Mouse (Mus musculus) CH12.LX (cell line): Measurements from ENCODE around the gene Plxnb3. TPM values are rescaled to one million over a fixed set of nuclear protein-coding genes. Genes with fewer than 3 reads are reported as not detected.

Experiments
- DNase-seq: peaks from one replicate; pipeline ENCODE4 v3.0.0-alpha.2; 2013; ENCODE audit errors: extremely low read depth
- H3K27ac ChIP-seq: 2 replicates; pipeline ENCODE4 v1.5.1; 2012; ENCODE audit warnings: low read depth, mild to moderate bottlenecking, control low read depth, moderate library complexity; ENCODE audit not compliant: insufficient read depth
- H3K27me3 ChIP-seq: replicated peaks from 2 replicates; pipeline ENCODE3; 2012; ENCODE audit warnings: inconsistent platforms
- H3K36me3 ChIP-seq, 2 experiments: replicated peaks in 1 of 2; 2 replicates each; pipeline versions ENCODE3 to v1.6.1; 2012; ENCODE audit warnings: inconsistent platforms in 1 of 2, low read length in 1 of 2, mild to moderate bottlenecking in 1 of 2, mixed read lengths in 1 of 2, moderate library complexity in 1 of 2; ENCODE audit not compliant: control insufficient read depth in 1 of 2, insufficient read depth in 1 of 2
- H3K4me1 ChIP-seq, 2 experiments: 2 replicates each; pipeline ENCODE4 v1.6.1; 2012; ENCODE audit warnings: inconsistent platforms in 1 of 2, moderate library complexity in 1 of 2; ENCODE audit not compliant: insufficient read depth in 2 of 2, control insufficient read depth in 1 of 2
- H3K4me2 ChIP-seq: 2 replicates; pipeline ENCODE4 v1.6.1; 2012; ENCODE audit warnings: low read depth, mild to moderate bottlenecking, control low read depth; ENCODE audit not compliant: poor library complexity, insufficient read depth, severe bottlenecking
- H3K4me3 ChIP-seq, 3 experiments: fragments of 150-350 bp in 1 of 3; sonication (generic) in 1 of 3; replicated peaks in 1 of 3; 2 replicates each; pipeline versions ENCODE3 to v1.5.1; 2011 to 2012; ENCODE audit warnings: low read depth in 2 of 3, low read length in 2 of 3, mild to moderate bottlenecking in 2 of 3, moderate library complexity in 2 of 3, control low read depth in 1 of 3, improper control_type of control experiment in 1 of 3, inconsistent platforms in 1 of 3, mixed read lengths in 1 of 3; ENCODE audit not compliant: poor library complexity in 1 of 3
- H3K79me2 ChIP-seq: replicated peaks from 2 replicates; pipeline ENCODE4 v1.6.1; 2012; ENCODE audit warnings: mild to moderate bottlenecking, moderate library complexity; ENCODE audit not compliant: control insufficient read depth, poor library complexity, insufficient read depth, severe bottlenecking; ENCODE audit errors: extremely low read depth
- H3K9ac ChIP-seq: 2 replicates; pipeline ENCODE4 v1.6.1; 2012; ENCODE audit warnings: low read depth, mild to moderate bottlenecking, control low read depth, moderate library complexity; ENCODE audit not compliant: insufficient read depth
- H3K9me3 ChIP-seq: replicated peaks from 2 replicates; pipeline ENCODE3; 2012; ENCODE audit warnings: low read length, inconsistent platforms, mixed read lengths
- CHD1 ChIP-seq: IDR thresholded peaks from 2 replicates; pipeline ENCODE4 v1.6.1; 2012; ENCODE audit warnings: low read depth, low read length, improper control_type of control experiment, inconsistent platforms
- CHD2 ChIP-seq: IDR thresholded peaks from 2 replicates; pipeline ENCODE4 v1.6.1; 2011; ENCODE audit warnings: low read length, improper control_type of control experiment
- CTCF ChIP-seq, 2 experiments: IDR thresholded peaks in 1 of 2; conservative IDR thresholded peaks in 1 of 2; 2 replicates each; pipeline ENCODE4 v1.5.1; 2011 to 2012; ENCODE audit warnings: low read depth in 2 of 2, low read length in 2 of 2, improper control_type of control experiment in 1 of 2, inconsistent platforms in 1 of 2, mild to moderate bottlenecking in 1 of 2, moderate library complexity in 1 of 2
- ELF1 ChIP-seq: IDR thresholded peaks from 2 replicates; pipeline ENCODE4 v1.6.1; 2014; ENCODE audit warnings: low read depth, mild to moderate bottlenecking, inconsistent platforms, low read length, improper control_type of control experiment
- GABPA ChIP-seq: IDR thresholded peaks from 2 replicates; pipeline ENCODE4 v1.6.1; 2012; ENCODE audit warnings: low read depth, low read length, improper control_type of control experiment, inconsistent platforms; ENCODE audit not compliant: insufficient replicate concordance
- HCFC1 ChIP-seq: IDR thresholded peaks from 2 replicates; pipeline ENCODE4 v1.6.1; 2012; ENCODE audit warnings: low read depth, mild to moderate bottlenecking, inconsistent platforms, low read length, improper control_type of control experiment
- JUN ChIP-seq: IDR thresholded peaks from 2 replicates; pipeline ENCODE4 v1.6.1; 2011; ENCODE audit warnings: low read depth, mild to moderate bottlenecking, low read length, improper control_type of control experiment, moderate library complexity; ENCODE audit not compliant: insufficient read depth
- JUND ChIP-seq: conservative IDR thresholded peaks from 2 replicates; pipeline ENCODE4 v1.6.1; 2011; ENCODE audit warnings: low read depth, low read length, improper control_type of control experiment
- MYC ChIP-seq: IDR thresholded peaks from 2 replicates; pipeline ENCODE4 v1.6.1; 2011; ENCODE audit warnings: low read depth, mild to moderate bottlenecking, improper control_type of control experiment, low read length
- NELFE ChIP-seq: IDR thresholded peaks from 2 replicates; pipeline ENCODE4 v1.6.1; 2011; ENCODE audit warnings: low read depth, low read length, improper control_type of control experiment
- NRF1 ChIP-seq: IDR thresholded peaks from 2 replicates; pipeline ENCODE4 v1.6.1; 2014; ENCODE audit warnings: low read depth, mild to moderate bottlenecking, inconsistent platforms, low read length, improper control_type of control experiment, moderate library complexity
- POLR2A ChIP-seq: IDR thresholded peaks from 2 replicates; pipeline ENCODE4 v1.6.1; 2011; ENCODE audit warnings: low read depth, mild to moderate bottlenecking, improper control_type of control experiment, low read length
- RAD21 ChIP-seq: IDR thresholded peaks from 2 replicates; pipeline ENCODE4 v1.6.1; 2011; ENCODE audit warnings: low read depth, mild to moderate bottlenecking, low read length, improper control_type of control experiment, moderate library complexity
- SIN3A ChIP-seq: IDR thresholded peaks from 2 replicates; pipeline ENCODE4 v1.6.1; 2012; ENCODE audit warnings: low read length, improper control_type of control experiment, inconsistent platforms
- SMC3 ChIP-seq: IDR thresholded peaks from 2 replicates; pipeline ENCODE4 v1.6.1; 2011; ENCODE audit warnings: low read depth, low read length, improper control_type of control experiment
- TBP ChIP-seq: conservative IDR thresholded peaks from 2 replicates; pipeline ENCODE4 v1.6.1; 2011; ENCODE audit warnings: low read depth, low read length, improper control_type of control experiment
- TCF12 ChIP-seq: IDR thresholded peaks from 2 replicates; pipeline ENCODE4 v1.6.1; 2014; ENCODE audit warnings: low read depth, mild to moderate bottlenecking, inconsistent platforms, low read length, improper control_type of control experiment
- USF1 ChIP-seq: IDR thresholded peaks from 2 replicates; pipeline ENCODE4 v1.6.1; 2014; ENCODE audit warnings: low read depth, mild to moderate bottlenecking, inconsistent platforms, low read length, improper control_type of control experiment
- USF2 ChIP-seq: conservative IDR thresholded peaks from 2 replicates; pipeline ENCODE4 v1.6.1; 2011; ENCODE audit warnings: low read depth, low read length, improper control_type of control experiment
- ZC3H11A ChIP-seq: IDR thresholded peaks from 2 replicates; pipeline ENCODE4 v1.6.1; 2012; ENCODE audit warnings: low read depth, mild to moderate bottlenecking, inconsistent platforms, low read length, improper control_type of control experiment
- ZMIZ1 ChIP-seq: IDR thresholded peaks from 2 replicates; pipeline ENCODE4 v1.6.1; 2012; ENCODE audit warnings: low read depth, mild to moderate bottlenecking, inconsistent platforms, low read length, improper control_type of control experiment
- dilution Hi-C: fragments of 300-500 bp; cut with MboI; formaldehyde crosslinking; loops from 2 replicates; pipeline ENCODE4 v1.14.3; 2020; ENCODE audit warnings: low sequenced_read_pairs; ENCODE audit not compliant: extremely low pct_unique_long_range_greater_than_20kb, extremely low pct_ligation_motif_present
- in situ Hi-C: fragments of 300-500 bp; cut with MboI; formaldehyde crosslinking; loops from 3 replicates; pipeline ENCODE4 v1.14.3; 2019; ENCODE audit warnings: low sequenced_read_pairs, low pct_ligation_motif_present, low pct_unique_long_range_greater_than_20kb, mixed read lengths
- polyA plus RNA-seq: library from polyadenylated mRNA; unstranded; fragments of >175 nt; gene quantifications from 2 replicates; pipeline ENCODE4 v1.2.1, GENCODE M21; 2012; ENCODE audit warnings: low read depth; ENCODE audit not compliant: insufficient read length
- total RNA-seq, 2 experiments: library from RNA; depleted of rRNA; stranded (reverse); fragments of 300-350 nt in 1 of 2; fragments of >200 nt in 1 of 2; gene quantifications; 2 replicates each; pipeline ENCODE4 v1.2.3; 2012 to 2014

Gene Plxnb3
- total and polyA plus RNA-seq, 3 experiments: 0.28 to 0.76 (median 0.59) TPM

DNA sequence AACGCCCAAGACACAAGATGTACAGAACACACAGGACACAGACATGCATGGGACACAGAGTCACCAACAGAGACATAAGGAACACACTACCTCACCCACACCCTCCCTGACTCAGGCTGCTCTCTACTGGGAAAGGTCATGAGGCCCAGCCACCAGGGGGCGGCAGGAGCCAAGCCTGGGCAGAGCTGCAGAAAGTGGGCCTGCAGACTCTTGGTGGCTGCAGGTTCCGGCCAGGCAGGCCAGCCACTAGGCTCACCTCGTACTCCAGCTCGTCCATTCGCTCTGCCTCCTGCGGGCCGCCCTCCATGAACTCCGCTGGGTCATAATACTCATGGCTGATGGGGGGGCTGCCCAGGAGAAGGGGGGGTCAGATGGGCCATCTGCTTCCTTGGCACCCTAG lies 41.6 kb downstream of the Plxnb3 start:
- no peaks in the 10 kb centered on the region for H3K4me1 ChIP-seq
- TF ChIP-seq RAD21 (peak; percentile 71), CTCF (conservative IDR thresholded peaks at IDR 0.05 in 1 of 2, IDR thresholded peaks at IDR 0.05 in 1 of 2; ENCODE audit: low read depth in 2 of 2, low read length in 2 of 2) (peak; percentile 4 to 77; a peak in 2 of 4 replicates), JUN (no peak), NELFE (no peak), GABPA (no peak), TBP (no peak), USF1 (no peak), SMC3 (peak; percentile 78), CHD2 (no peak), HCFC1 (no peak)
- TF ChIP-seq, all 38 proteins: peak for 3
- H3K9me3 ChIP-seq: no peaks in the 10 kb centered on the region
- dilution Hi-C loops: no loop called here
- H3K27me3 ChIP-seq: no peaks in the 10 kb centered on the region
- in situ Hi-C loops: loop anchor here (25.0 kb wide), 1 partner anchor 589 kb away; the partner anchor contains the start of genes Fam3a and Ikbkg
- H3K4me2 ChIP-seq: no peak overlapping the region
- H3K9ac ChIP-seq: no peak overlapping the region
- H3K36me3 ChIP-seq: peaks cover 3 to 36% of the 10 kb centered on the region in 2 experiments
- H3K4me3 ChIP-seq: no peak overlapping the region
- H3K79me2 ChIP-seq: no peaks in the 10 kb centered on the region
- H3K27ac ChIP-seq: no peak overlapping the region
- peak; percentile 55 for DNase-seq

DNA sequence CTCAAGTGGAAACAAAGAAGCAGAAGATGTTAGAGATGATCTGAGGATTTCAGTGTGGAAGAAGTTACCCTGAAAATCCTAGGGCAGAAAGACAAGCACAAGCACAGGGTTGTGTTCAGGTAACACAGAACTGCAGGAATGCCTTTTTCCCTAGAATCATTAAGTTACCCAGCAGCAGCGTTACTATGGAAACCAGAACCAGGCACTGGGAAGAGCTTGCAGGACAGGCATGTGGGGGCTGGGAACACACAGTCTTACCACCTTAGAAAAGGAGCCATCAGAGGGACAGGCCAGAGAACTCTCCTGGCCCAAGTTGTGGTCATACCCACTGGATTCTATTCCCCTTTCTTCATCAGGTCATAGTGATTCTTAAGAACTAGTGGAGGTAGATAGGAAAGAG lies 48.9 kb downstream of the Plxnb3 start:
- dilution Hi-C loops: no loop called here
- no peaks in the 10 kb centered on the region for H3K9me3 ChIP-seq

More for the DNA sequence above, 48.9 kb downstream of the Plxnb3 start:
- H3K9ac ChIP-seq: no peak overlapping the region
- no peaks in the 10 kb centered on the region for H3K27me3 ChIP-seq
- no peak overlapping the region for H3K27ac ChIP-seq
- in situ Hi-C loops: no loop called here
- H3K79me2 ChIP-seq: no peaks in the 10 kb centered on the region
- DNase-seq: no peak
- no peaks in the 10 kb centered on the region for H3K36me3 ChIP-seq
- TF ChIP-seq JUND (no peak), ELF1 (no peak), ZMIZ1 (no peak), POLR2A (no peak), TCF12 (no peak), NRF1 (no peak), CHD1 (no peak), TBP (no peak), USF2 (no peak), ZC3H11A (no peak), RAD21 (no peak), SIN3A (no peak), MYC (no peak), SMC3 (no peak)
- H3K4me3 ChIP-seq: no peak overlapping the region
- no peak overlapping the region for H3K4me2 ChIP-seq
- H3K4me1 ChIP-seq: no peaks in the 10 kb centered on the region
